Mouse (Mus musculus) liver, embryonic 14.5 days (tissue): ENCODE measurements around the gene Zfp64.

Source experiments
- CTCF ChIP-seq: IDR thresholded peaks from 2 replicates; pipeline ENCODE4 v1.5.1; 2016; ENCODE audit warnings: antibody characterized with exemption, low read depth, control low read depth
- EP300 ChIP-seq: IDR thresholded peaks from 2 replicates; pipeline ENCODE4 v1.6.1; 2016; ENCODE audit warnings: antibody characterized with exemption, low read depth

DNA sequence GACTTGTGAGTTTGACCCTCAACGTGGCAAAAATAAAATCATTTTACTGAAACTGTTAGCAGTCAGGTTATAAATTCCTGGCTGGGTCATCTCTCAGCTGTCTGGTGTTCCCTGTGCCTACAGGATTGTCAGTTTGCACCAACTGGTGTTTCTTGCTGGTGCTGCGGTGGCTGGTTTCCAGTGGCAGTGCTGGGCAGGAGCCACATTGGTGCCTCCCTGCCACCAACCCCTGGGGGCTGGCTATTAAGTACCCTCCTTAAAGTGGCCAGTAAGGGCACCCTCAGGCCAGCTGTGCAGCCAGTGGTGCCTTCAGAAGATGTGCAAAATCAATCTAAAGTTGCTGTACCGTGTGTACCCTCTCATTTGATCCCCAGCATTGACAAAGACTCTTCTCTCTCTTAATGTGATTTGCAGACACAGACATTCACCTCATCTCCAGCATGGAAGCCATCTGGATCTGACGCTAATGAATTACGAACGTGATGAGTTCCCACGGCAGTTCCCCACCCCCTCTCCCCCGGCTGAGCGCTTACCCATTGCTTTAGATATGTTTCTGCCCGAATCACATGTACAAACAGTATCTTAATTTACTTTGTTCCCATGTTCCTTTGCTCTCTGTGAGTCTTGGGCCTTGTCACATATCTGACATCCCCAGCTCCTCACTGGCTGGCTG is 16.0 kb downstream of the Zfp64 start:
- TF ChIP-seq CTCF, result no peak
- TF ChIP-seq EP300, result no peak
